Mouse (Mus musculus): ENCODE data around the gene Lamb3. TPM values are rescaled to one million over a fixed set of nuclear protein-coding genes. Genes with fewer than 3 reads are reported as not detected.

Lamb3 gene
- polyA plus RNA-seq (2015; fragmentation: Nextera tagmentation; extraction: Ambion mirVana) = 0.41 and 0.62 TPM in 2 replicates

GRCm38 (mm10) chr1:193207503-193207902, at the start of gene Lamb3:
Lamb3 (plus strand) TSS chr1:193207699.
- Histone ChIP-seq H3K4me1 (no peaks in the 10 kb centered on the region), H3K36me3 (no peaks in the 10 kb centered on the region), H3K9ac (replicated peaks) (no peak within 1 kb of the TSS), H3K27ac (replicated peaks) (no peak within 1 kb of the TSS), H3K4me2 (replicated peaks) (no peak within 1 kb of the TSS), H3K4me3 (no peak within 1 kb of the TSS), H3K27me3 (no peaks in the 10 kb centered on the region), H3K9me3 (no peaks in the 10 kb centered on the region)
- no peak for ATAC-seq (replicated peaks)
- WGBS = 88% methylated on average over 3 of the region's 3 CpGs

- 79% methylated on average over 3 of the region's 3 CpGs for WGBS
- H3K9ac ChIP-seq (replicated peaks) = no peak overlapping the region
- H3K27me3 ChIP-seq = peaks cover 8% of the 10 kb centered on the region
- no peaks in the 10 kb centered on the region for H3K9me3 ChIP-seq
- peaks cover 4% of the 10 kb centered on the region; the same call in 1 of the 2 replicates for H3K4me1 ChIP-seq
- no peak overlapping the region for H3K4me2 ChIP-seq (replicated peaks)
- H3K4me3 ChIP-seq = no peak overlapping the region
- H3K36me3 ChIP-seq = no peaks in the 10 kb centered on the region
- no peak overlapping the region for H3K27ac ChIP-seq (replicated peaks)
- ATAC-seq (replicated peaks) = no peak
Measured at GRCm38 (mm10) chr1:193159163-193159562, 48.3 kb upstream of the Lamb3 start.

GRCm38 (mm10) chr1:193159613-193160012, 47.9 kb upstream of the Lamb3 start:
- Histone ChIP-seq H3K9me3 (no peaks in the 10 kb centered on the region), H3K4me1 (peaks cover 4% of the 10 kb centered on the region; the same call in 1 of the 2 replicates), H3K36me3 (no peaks in the 10 kb centered on the region), H3K27me3 (peaks cover 3% of the 10 kb centered on the region; the same call in 1 of the 2 replicates), H3K9ac (replicated peaks) (no peak overlapping the region), H3K4me3 (no peak overlapping the region), H3K27ac (replicated peaks) (no peak overlapping the region), H3K4me2 (replicated peaks) (no peak overlapping the region)
- no peak for ATAC-seq (replicated peaks)
- 57% methylated on average over 1 of the region's 1 CpGs for WGBS

- Histone ChIP-seq H3K36me3 (no peaks in the 10 kb centered on the region), H3K27ac (replicated peaks) (no peak overlapping the region), H3K27me3 (no peaks in the 10 kb centered on the region), H3K9me3 (no peaks in the 10 kb centered on the region), H3K4me2 (replicated peaks) (peak overlapping the region; percentile 31), H3K4me3 (no peak overlapping the region), H3K9ac (replicated peaks) (no peak overlapping the region), H3K4me1 (peaks cover 4% of the 10 kb centered on the region; the same call in 1 of the 2 replicates)
- no peak for ATAC-seq (replicated peaks)
- WGBS = 13% methylated on average over 18 of the region's 18 CpGs
Measured at GRCm38 (mm10) chr1:193160317-193161032, 47.0 kb upstream of the Lamb3 start.

- no peak within 1 kb of the TSS for H3K9ac ChIP-seq (replicated peaks)
- 91% methylated on average over 3 of the region's 3 CpGs for WGBS
- H3K4me3 ChIP-seq = no peak within 1 kb of the TSS
- H3K4me2 ChIP-seq (replicated peaks) = no peak within 1 kb of the TSS
- H3K27ac ChIP-seq (replicated peaks) = no peak within 1 kb of the TSS
- no peaks in the 10 kb centered on the region for H3K9me3 ChIP-seq
- H3K36me3 ChIP-seq = no peaks in the 10 kb centered on the region
- no peaks in the 10 kb centered on the region for H3K27me3 ChIP-seq
- no peak for ATAC-seq (replicated peaks)
- H3K4me1 ChIP-seq = peaks cover 17% of the 10 kb centered on the region
Measured at GRCm38 (mm10) chr1:193167746-193168145, 39.8 kb upstream of the Lamb3 start, which contains the start of gene A130010J15Rik. A130010J15Rik (plus strand) TSS chr1:193168046.

- no peak overlapping the region for H3K27ac ChIP-seq (replicated peaks)
- no peak overlapping the region for H3K4me2 ChIP-seq (replicated peaks)
- WGBS = 93% methylated on average over 7 of the region's 7 CpGs
- H3K36me3 ChIP-seq = no peaks in the 10 kb centered on the region
- peaks cover 23% of the 10 kb centered on the region for H3K4me1 ChIP-seq
- H3K9ac ChIP-seq (replicated peaks) = no peak overlapping the region
- no peaks in the 10 kb centered on the region for H3K27me3 ChIP-seq
- H3K4me3 ChIP-seq = no peak overlapping the region
- no peaks in the 10 kb centered on the region for H3K9me3 ChIP-seq
- ATAC-seq (replicated peaks) = no peak
Measured at GRCm38 (mm10) chr1:193169228-193169627, 38.3 kb upstream of the Lamb3 start.

GRCm38 (mm10) chr1:193169856-193170255, 37.6 kb upstream of the Lamb3 start:
- H3K4me1 ChIP-seq = peaks cover 28% of the 10 kb centered on the region
- H3K27me3 ChIP-seq = no peaks in the 10 kb centered on the region
- H3K9me3 ChIP-seq = no peaks in the 10 kb centered on the region
- H3K9ac ChIP-seq (replicated peaks) = no peak overlapping the region
- no peaks in the 10 kb centered on the region for H3K36me3 ChIP-seq
- H3K27ac ChIP-seq (replicated peaks) = no peak overlapping the region
- H3K4me3 ChIP-seq = no peak overlapping the region
- H3K4me2 ChIP-seq (replicated peaks) = no peak overlapping the region
- 58% methylated on average over 2 of the region's 2 CpGs for WGBS
- ATAC-seq (replicated peaks) = no peak

GRCm38 (mm10) chr1:193172991-193173809, 34.3 kb upstream of the Lamb3 start:
- Histone ChIP-seq H3K27ac (replicated peaks) (peak overlapping the region; percentile 83), H3K9ac (replicated peaks) (peak overlapping the region; percentile 77), H3K4me1 (peaks cover 37% of the 10 kb centered on the region), H3K4me3 (peak overlapping the region; percentile 60), H3K27me3 (no peaks in the 10 kb centered on the region), H3K4me2 (replicated peaks) (peak overlapping the region; percentile 94), H3K36me3 (no peaks in the 10 kb centered on the region), H3K9me3 (no peaks in the 10 kb centered on the region)
- ATAC-seq (replicated peaks) = peak; percentile 99
- WGBS = under 1% methylated on average over 48 of the region's 48 CpGs

GRCm38 (mm10) chr1:193173810-193174129, 33.7 kb upstream of the Lamb3 start:
- H3K9ac ChIP-seq (replicated peaks) = peak overlapping the region; percentile 77
- peak overlapping the region; percentile 94 for H3K4me2 ChIP-seq (replicated peaks)
- no peak for ATAC-seq (replicated peaks)
- peak overlapping the region; percentile 60 for H3K4me3 ChIP-seq
- H3K9me3 ChIP-seq = no peaks in the 10 kb centered on the region
- no peaks in the 10 kb centered on the region for H3K27me3 ChIP-seq
- no peaks in the 10 kb centered on the region for H3K36me3 ChIP-seq
- H3K4me1 ChIP-seq = peaks cover 37% of the 10 kb centered on the region
- peak overlapping the region; percentile 83 for H3K27ac ChIP-seq (replicated peaks)
- 22% methylated on average over 9 of the region's 9 CpGs for WGBS

- ATAC-seq (replicated peaks) = no peak
- H3K9ac ChIP-seq (replicated peaks) = peak overlapping the region; percentile 77; the same call in 1 of the 2 replicates
- no peak overlapping the region for H3K27ac ChIP-seq (replicated peaks)
- peaks cover 37% of the 10 kb centered on the region for H3K4me1 ChIP-seq
- H3K9me3 ChIP-seq = no peaks in the 10 kb centered on the region
- H3K27me3 ChIP-seq = no peaks in the 10 kb centered on the region
- peak overlapping the region; percentile 60 for H3K4me3 ChIP-seq
- peak overlapping the region; percentile 94 for H3K4me2 ChIP-seq (replicated peaks)
- H3K36me3 ChIP-seq = no peaks in the 10 kb centered on the region
- 92% methylated on average over 13 of the region's 13 CpGs for WGBS
Measured at GRCm38 (mm10) chr1:193174143-193174733, 33.3 kb upstream of the Lamb3 start.

GRCm38 (mm10) chr1:193181104-193181503, 26.4 kb upstream of the Lamb3 start:
- Histone ChIP-seq H3K4me3 (no peak overlapping the region), H3K9me3 (no peaks in the 10 kb centered on the region), H3K36me3 (no peaks in the 10 kb centered on the region), H3K9ac (replicated peaks) (no peak overlapping the region), H3K4me1 (no peaks in the 10 kb centered on the region), H3K27me3 (no peaks in the 10 kb centered on the region), H3K27ac (replicated peaks) (no peak overlapping the region), H3K4me2 (replicated peaks) (no peak overlapping the region)
- no peak for ATAC-seq (replicated peaks)
- WGBS = 90% methylated on average over 3 of the region's 3 CpGs

GRCm38 (mm10) chr1:193188257-193188656, 19.2 kb upstream of the Lamb3 start:
- no peak for ATAC-seq (replicated peaks)
- H3K36me3 ChIP-seq = no peaks in the 10 kb centered on the region
- H3K4me3 ChIP-seq = no peak overlapping the region
- no peak overlapping the region for H3K9ac ChIP-seq (replicated peaks)
- H3K4me2 ChIP-seq (replicated peaks) = no peak overlapping the region
- peak overlapping the region; percentile 58; the same call in 1 of the 2 replicates for H3K27ac ChIP-seq (replicated peaks)
- peaks cover 18% of the 10 kb centered on the region for H3K4me1 ChIP-seq
- H3K27me3 ChIP-seq = no peaks in the 10 kb centered on the region
- WGBS = 87% methylated on average over 6 of the region's 6 CpGs
- no peaks in the 10 kb centered on the region for H3K9me3 ChIP-seq

Measured in forebrain, embryonic 15.5 days (tissue).